Mouse (Mus musculus) erythroid progenitor cell, adult 5-6 weeks (primary cell): ENCODE measurements around the gene Ccser2. TPM values are rescaled to one million over a fixed set of nuclear protein-coding genes. Genes with fewer than 3 reads are reported as not detected.
A peak's percentile ranks its signal among the peaks of the same experiment; 100 is the strongest.

Source experiments
- ATAC-seq: replicated peaks from 2 replicates; pipeline ENCODE4 v1.8.0; 2016; ENCODE audit warnings: moderate number of reproducible peaks, mild to moderate bottlenecking, moderate TSS enrichment, inconsistent platforms; ENCODE audit not compliant: poor library complexity, low FRiP score, severe bottlenecking
- total RNA-seq, 2 experiments: library from RNA; stranded (forward) in 1 of 2; stranded (reverse) in 1 of 2; fragments of 150-400 nt in 1 of 2; fragments of 186-747, 209-891 nt in 1 of 2; gene quantifications; 2 replicates each; pipeline versions ENCODE4 v1.2.3 to v1.2.4; 2015 to 2017; ENCODE audit warnings: low replicate concordance in 2 of 2

The Ccser2 gene
- total RNA-seq, 2 experiments from 2014 or later, result 1.7 to 6.7 TPM

GRCm38 (mm10) chr14:36952142-36952541 is 16.4 kb downstream of the Ccser2 start:
- peak; percentile 87 for ATAC-seq

DNA sequence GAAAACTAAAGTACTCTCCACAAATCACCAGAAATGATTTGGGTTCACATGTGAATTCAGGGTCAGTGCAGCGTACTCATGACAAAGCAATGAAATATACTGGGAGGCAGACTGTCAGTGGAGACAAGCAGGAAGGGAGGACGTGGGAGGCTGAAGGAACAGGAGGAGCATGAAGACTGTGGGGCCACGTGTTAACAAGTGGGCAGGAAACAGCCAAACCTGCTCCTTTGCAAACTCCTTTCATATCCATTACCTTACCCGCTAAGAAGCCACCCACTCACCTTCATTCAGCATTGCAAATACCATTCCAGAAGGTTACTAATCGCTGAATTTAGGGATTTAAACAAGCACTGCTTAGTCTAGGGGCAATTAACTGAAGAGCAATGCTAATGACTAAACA is 25.9 kb downstream of the Ccser2 start:
- no peak for ATAC-seq

- ATAC-seq, result no peak
Observed at GRCm38 (mm10) chr14:36937941-36938340, 30.6 kb downstream of the Ccser2 start.

DNA sequence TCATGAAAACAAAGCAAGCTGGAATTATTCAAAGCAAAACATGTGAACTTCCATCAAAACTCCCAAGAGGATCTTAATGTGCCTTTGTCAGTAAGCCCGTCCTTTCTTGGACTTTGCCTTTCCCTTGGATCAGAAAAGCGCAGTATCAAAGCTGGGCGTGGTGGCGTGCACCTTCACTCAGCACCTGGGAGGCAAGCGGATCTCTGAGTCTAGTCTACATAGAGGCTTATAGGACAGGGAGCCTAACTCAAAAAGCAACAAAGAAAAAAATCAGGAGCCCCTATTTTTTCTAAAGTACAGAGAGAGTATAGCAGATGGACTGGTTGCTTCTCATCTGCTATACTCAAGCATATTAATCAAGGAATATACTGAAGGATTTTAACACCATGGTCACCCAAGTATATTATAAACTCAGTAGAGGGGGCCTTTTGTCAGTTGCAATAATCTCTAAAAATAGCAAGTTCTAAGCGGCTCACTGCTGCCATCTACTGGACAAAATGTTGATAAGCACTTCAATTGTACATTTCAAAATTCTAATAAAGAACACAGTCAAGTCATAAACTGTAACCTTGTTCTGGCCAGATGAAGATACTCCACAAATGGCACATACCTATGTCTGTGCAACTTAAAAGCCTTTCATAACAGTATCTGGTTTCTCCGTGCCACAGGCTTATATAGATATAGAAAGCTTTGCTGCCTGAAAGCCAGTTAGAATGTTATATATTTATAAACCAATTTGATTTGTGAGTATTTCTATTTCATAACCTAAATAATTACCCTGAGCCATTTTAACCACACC is 31.3 kb downstream of the Ccser2 start:
- ATAC-seq, result no peak

- ATAC-seq, result no peak
Observed at GRCm38 (mm10) chr14:36932638-36933382, 35.8 kb downstream of the Ccser2 start.

DNA sequence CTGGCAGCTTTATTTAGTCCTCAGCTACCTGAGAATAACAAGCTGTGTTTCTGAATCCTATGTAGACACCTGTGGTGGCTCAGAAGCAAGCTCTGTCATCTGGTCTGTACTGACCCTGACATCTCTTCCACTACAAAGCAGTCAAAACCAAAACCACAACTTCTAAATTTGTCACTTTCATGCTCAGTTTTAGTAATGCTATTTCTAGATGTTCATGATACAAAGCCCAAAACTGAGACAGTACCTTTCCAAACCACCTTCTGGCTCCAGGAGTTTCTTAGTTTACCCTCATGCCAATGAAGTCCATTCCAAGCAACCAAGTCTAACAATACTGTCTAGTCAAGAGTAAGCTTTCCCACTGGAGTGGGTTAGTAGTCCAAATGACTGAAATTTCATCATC is 36.5 kb downstream of the Ccser2 start:
- no peak for ATAC-seq

- no peak for ATAC-seq
Observed at GRCm38 (mm10) chr14:36923383-36923782, 45.2 kb downstream of the Ccser2 start.

DNA sequence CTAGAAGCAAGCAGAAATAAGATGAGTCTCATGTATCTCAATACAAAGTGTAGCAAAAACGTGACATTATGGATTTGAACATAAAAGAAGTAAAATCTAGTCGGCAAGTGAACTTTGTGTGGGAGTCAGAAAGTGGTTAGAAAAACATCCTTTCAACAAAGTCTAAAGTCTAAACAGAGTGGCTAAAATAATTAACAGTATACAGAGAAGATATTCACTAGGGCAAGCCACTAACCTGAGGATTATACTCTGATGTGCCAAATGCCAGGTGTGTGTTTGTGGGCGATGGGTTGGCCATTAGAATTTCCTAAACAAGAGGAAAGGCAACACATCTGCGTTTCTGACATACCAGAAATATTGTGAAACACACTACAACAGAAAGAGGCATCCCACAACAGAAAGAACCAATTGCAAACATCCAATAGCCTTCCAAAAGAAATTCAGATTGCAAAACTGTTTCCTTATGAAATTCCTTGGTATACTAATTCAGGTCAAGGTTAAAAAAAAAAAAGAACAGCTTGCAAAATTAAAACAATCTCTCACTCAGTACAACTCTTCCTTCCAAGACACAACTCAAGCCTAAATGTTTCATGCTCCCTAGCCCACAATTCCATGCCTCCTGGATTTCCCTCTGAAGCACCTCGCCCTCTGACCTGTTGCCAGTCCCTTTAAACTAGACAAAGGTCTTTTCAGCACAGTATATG is 47.1 kb downstream of the Ccser2 start:
- no peak for ATAC-seq

- ATAC-seq, result no peak
Observed at GRCm38 (mm10) chr14:36919886-36920285, 48.7 kb downstream of the Ccser2 start.

- no peak for ATAC-seq
Observed at GRCm38 (mm10) chr14:36919146-36919545, 49.4 kb downstream of the Ccser2 start.

GRCm38 (mm10) chr14:36915203-36915602 is 53.4 kb downstream of the Ccser2 start:
- no peak for ATAC-seq

DNA sequence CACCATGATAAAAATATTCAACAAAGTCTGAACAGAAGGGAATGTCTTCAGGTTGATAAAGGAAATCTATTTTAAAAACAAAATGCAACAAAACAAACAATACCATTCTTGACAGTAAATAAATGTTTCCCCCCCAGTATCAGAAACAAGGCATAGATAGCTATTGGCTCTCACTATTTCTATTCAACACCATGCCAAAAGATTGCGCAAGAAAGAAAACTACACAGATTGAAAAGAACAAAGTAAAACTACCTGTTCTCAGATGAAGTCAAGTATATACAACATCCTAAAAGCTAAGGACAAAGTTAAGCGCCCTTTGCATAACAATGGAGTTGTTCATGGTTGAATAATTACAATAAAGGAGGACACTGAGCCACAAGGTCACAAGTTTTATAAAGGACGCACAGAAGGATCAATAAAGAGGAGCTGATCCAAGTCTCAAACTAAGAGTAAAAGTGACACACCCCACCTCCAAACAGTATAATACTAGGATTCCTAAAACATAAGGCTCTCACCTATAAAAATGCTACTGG is 54.0 kb downstream of the Ccser2 start:
- ATAC-seq, result no peak

GRCm38 (mm10) chr14:36911738-36912137 is 56.8 kb downstream of the Ccser2 start:
- no peak for ATAC-seq

- ATAC-seq, result no peak
Observed at GRCm38 (mm10) chr14:36905809-36906522, 62.6 kb downstream of the Ccser2 start.

- no peak for ATAC-seq
Observed at GRCm38 (mm10) chr14:36904206-36904605, 64.4 kb downstream of the Ccser2 start.

GRCm38 (mm10) chr14:36900883-36901282 is 67.7 kb downstream of the Ccser2 start:
- no peak for ATAC-seq

- no peak for ATAC-seq
Observed at GRCm38 (mm10) chr14:36894701-36895100, 73.9 kb downstream of the Ccser2 start.

DNA sequence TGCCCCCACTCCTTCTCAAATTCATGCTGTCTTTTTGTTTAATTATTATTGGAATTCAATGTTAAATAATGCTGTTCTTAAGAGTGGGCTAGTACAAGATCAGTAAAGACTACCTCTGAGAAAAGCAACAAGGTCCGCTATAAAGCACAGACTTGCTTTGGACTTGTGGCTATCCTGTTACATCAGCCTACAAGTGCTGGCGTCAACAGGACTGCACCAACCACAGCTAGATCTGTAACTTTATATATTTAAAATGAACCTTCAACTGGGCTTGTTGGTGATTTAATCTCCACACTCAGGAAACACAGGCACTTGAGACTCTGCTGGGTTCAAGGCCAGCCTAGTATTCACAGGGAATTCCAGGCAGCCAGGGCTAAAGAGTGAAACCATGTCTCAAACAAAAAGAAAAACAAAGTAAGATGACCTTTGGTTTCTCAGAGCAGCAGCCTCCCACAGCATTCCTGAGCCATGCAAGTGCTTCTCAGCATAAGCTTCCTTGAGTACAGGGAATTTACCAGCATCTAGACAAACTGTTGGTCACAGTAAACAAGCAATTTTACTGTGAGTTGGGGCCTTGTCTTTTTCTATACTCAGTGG is 75.7 kb downstream of the Ccser2 start:
- ATAC-seq, result no peak

- no peak for ATAC-seq
Observed at GRCm38 (mm10) chr14:36890130-36890529, 78.4 kb downstream of the Ccser2 start.
